Mouse (Mus musculus): ENCODE measurements around the gene Rdh8.
A peak's percentile ranks its signal among the peaks of the same experiment; 100 is the strongest.

The Rdh8 gene

DNA sequence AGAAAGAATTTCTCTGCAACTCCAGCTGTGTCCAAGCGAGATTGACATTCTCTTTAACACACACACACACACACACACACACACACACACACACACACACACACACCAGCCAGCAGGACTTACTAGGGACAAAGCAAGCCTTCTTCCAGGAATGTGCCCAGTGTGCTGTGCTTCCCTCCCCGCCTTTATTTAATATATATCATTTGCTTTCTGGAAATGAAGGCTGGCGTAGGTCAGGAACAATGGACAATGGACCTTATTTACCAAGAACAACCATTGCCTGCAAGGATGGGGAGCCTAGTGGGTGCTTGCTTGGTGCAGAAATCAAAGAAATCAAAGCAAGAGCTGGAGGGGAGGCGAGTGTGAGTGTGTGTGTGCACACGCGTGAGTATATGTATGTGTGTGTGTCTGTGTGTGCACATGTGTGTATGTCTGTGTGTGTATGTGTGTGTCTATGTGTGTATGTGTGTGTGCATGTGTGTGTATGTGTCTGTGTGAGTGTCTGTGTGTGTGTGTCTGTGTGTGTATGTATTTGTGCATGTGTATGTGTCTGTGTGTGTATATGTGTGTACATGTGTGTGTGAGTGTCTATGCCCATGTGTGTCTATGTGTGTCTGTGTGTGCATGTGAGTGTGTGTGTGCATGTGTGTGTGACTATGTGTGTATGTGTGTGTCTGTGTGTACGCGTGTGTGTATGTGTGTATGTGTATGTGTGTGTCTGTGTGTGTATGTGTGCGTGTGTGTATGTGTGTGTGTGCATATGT is 19.1 kb downstream of the Rdh8 start:
- no peak for DNase-seq

DNA sequence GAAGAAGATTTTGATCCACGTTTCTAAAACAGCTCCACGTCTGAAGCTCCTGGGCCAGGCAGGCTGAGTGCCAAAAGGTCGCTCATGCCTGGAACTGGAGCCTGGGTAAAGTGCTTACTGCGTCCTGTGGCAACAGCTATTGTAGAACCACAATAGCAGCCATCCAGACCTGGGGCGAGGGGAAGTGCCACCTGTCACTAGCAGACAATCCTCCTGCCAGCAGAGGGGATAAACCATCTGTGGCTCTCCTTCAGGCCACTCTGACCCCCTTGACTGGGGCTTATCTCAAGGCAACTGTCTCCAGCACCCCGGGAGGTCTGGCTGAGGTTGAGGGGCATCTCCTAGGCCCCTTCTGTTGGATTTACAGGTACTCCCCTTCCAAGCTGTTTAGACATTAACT is 20.6 kb downstream of the Rdh8 start:
- no peak for DNase-seq

DNA sequence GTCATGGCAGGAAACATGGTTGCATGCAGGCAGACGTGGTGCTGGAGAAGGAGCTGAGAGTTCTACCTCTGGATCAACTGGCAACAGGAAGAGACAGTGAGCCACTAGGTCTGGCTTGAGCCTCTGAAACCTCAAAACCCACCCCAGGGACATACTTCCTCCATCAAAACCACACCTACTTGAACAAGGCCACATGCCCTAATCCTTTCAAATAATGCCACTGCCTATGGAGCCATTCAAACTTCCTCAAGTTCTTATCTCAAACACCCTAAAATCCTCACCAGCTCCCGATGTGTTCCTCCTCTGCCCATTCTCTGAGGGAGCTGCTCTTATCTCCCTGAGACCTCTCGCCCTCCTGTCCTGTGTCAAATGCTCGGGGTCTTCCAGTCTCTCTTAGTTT is 23.9 kb downstream of the Rdh8 start:
- DNase-seq = no peak

- no peak for DNase-seq
Measured at GRCm38 (mm10) chr9:20842670-20843069, 24.4 kb downstream of the Rdh8 start.

GRCm38 (mm10) chr9:20850179-20850578 is 31.9 kb downstream of the Rdh8 start:
- DNase-seq = no peak

DNA sequence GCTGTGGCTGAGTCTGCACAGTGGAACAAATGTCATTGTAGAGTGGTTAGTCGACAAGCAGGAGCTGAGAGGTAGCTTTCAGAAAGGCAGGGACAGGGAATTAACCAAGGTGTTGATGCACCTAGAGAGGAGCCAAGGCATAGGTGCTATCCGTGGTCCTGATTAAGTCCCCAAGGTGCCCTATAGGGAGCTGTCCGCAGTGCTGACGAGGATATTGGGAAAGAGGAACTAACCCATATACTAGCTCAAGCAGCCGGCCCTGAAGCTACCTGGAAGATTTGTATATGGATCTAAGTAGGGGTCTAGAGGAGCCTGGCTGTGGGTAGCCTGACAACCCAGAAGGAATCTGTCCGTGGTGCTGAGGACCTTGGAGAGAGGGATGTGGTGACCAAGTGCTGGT is 38.8 kb downstream of the Rdh8 start:
- DNase-seq = peak; percentile 29 to 36

DNA sequence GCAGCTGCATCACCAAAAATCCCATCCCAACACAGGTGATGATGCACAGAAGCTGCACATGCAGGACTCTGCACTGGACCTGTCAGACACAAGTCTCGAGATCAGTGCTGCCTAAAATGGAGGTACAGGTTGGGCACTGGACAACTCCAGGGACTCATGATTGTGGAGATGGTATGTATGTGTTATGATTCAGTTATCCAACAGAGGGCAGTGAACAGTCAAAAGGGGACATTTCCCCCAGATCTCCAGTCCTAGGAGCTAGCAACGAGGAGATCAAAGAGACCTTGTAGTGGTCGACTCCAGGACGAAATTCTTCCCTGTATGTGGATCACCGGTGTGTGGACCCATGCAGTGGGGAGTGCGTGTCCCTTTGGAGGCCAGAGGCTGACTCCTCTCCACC is 41.6 kb downstream of the Rdh8 start:
- DNase-seq = no peak

DNA sequence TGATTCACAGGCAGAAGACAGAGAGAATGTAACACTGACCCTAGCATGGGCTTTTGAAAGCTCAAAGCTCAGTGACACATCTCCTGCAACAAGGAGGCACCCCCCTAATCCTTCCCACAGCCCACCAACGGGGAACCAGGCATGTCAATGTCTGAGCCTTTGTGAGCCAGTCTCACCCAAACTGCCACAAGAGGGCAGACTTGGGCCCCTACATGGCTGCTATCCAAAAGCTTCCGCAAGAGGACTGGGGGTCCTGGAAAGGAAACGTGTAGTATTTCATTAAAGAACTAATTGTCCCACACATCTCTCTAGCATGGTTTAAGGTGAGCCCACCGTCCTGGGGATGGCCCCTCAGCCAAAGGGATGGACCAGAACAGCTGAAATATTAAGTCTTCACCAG is 43.5 kb downstream of the Rdh8 start:
- peak; percentile 34 to 49 for DNase-seq

DNA sequence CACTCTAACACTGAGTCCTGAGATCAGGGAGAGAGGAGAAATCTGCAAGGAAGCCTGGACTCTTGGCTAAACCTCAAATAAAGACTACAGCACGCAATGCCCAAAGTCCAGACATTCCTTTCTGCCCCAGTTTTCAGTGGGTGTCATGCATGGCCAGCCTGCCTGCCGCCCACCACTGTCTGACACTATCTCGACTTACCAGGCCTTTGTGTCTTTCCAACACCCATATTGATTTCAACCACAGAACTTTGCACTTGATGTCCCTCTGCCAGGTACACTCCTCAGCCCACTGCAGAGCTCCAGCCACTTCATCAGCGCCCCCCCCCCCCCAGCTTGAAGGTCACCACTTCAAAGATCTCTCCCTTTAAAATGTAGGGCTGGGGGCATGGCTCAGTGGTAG is 43.9 kb downstream of the Rdh8 start:
- no peak for DNase-seq

- no peak for DNase-seq
Measured at GRCm38 (mm10) chr9:20866879-20867278, 48.6 kb downstream of the Rdh8 start.

- DNase-seq = peak; percentile 48 to 67
Measured at GRCm38 (mm10) chr9:20868448-20869001, 50.2 kb downstream of the Rdh8 start, which contains the start of gene A230050P20Rik. TSS of gene A230050P20Rik (plus strand) at chr9:20868642.

DNA sequence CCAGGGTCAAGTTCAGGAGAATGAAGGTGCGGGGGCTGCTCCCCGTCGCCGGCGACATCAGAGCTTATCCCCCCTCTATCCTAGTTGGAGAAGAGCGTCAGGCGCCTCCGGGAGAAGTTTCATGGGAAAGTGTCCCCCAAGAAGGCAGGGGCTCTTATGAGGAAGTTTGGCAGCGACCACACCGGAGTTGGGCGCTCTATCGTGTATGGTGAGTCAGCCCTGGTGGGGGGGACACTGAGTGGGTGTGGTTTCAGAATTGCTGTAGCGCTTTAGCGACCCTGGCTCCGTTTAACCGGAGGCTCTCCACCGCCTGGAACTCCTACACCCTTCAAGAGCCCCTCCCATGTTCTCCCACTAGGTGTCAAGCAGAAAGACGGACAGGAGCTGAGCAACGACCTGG is 50.9 kb downstream of the Rdh8 start:
- peak in 1 of 2 experiments; percentile 15 for DNase-seq

DNA sequence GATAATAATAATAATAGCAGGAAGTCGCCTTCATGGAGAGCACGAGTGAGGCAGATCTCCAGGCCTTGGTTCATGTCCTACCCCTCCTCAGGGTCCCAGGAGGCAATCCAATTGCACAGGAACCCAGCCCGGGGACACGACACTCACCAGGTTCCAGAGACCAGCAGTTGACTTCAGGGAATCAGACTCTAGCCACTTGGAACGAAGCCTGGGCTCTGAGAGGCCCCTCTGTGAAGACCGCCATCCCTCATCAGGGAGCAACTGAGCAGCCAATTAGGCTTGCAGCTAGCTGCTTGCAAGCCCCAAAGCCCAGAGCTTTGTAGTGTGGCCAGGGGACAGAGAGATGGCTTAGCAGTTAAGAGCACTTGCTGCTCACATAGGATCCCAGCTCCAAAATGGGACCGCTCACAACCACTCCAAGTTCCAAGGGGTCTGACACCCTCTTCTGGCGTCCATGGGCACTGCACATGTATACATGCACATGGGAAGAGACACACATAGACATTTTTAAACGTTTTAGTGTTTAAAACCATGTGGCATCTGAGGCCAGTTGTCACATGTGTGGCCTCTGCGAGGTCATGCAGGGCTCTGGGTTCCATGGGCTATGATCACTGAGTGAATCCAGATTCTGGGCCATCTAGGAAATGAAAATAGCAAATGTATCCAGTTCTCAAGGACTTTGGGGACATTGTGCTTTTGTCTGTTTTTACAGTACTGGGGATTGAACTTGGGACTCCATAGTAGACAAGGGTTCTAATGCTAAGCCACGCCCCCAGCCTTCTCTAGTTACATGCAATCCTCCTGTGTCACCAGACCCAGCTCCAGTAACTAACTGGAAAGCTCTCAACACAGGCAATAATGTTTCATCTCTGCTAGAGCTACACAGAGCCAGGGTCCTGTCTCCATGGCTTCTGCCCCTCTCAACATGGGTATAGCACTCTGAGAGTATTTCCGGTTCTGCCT is 52.2 kb downstream of the Rdh8 start:
- no peak for DNase-seq

- DNase-seq = no peak
Measured at GRCm38 (mm10) chr9:20872991-20873390, 54.7 kb downstream of the Rdh8 start.

- no peak for DNase-seq
Measured at GRCm38 (mm10) chr9:20873521-20873920, 55.2 kb downstream of the Rdh8 start.

- no peak for DNase-seq
Measured at GRCm38 (mm10) chr9:20875021-20875790, 56.9 kb downstream of the Rdh8 start.
